Mouse (Mus musculus) lung, postnatal 0 days (tissue): Measurements from ENCODE around the gene Fars2. TPM values are rescaled to one million over a fixed set of nuclear protein-coding genes. Genes with fewer than 3 reads are reported as not detected.
A peak's percentile ranks its signal among the peaks of the same experiment; 100 is the strongest.

Source experiments
- ATAC-seq: fragments of 200-750 bp; cut with Nextera tagmentation; 2 replicates; pipeline ENCODE4 v1.8.0; 2017; ENCODE audit warnings: moderate library complexity
- DNase-seq: peaks from one replicate; pipeline ENCODE4 v3.0.0-alpha.2; 2016; ENCODE audit warnings: low spot score
- H3K27ac ChIP-seq: fragments of 300-500 bp; sonication (generic); 2 replicates; pipeline ENCODE4 v1.5.1; 2014; ENCODE audit warnings: antibody characterized with exemption, mild to moderate bottlenecking, low read length, mixed read lengths
- H3K27me3 ChIP-seq: fragments of 300-500 bp; sonication (generic); replicated peaks from 2 replicates; pipeline ENCODE4 v1.6.1; 2014; ENCODE audit warnings: low read length, mixed read lengths; ENCODE audit not compliant: insufficient read depth
- H3K36me3 ChIP-seq: fragments of 300-500 bp; sonication (generic); 2 replicates; pipeline ENCODE4 v1.6.1; 2014; ENCODE audit warnings: low read length, mixed read lengths; ENCODE audit not compliant: insufficient read depth
- H3K4me1 ChIP-seq: fragments of 300-500 bp; sonication (generic); 2 replicates; pipeline ENCODE4 v1.6.1; 2014; ENCODE audit warnings: antibody characterized with exemption, low read depth, low read length, mixed read lengths; ENCODE audit not compliant: insufficient read depth
- H3K4me2 ChIP-seq: fragments of 300-500 bp; sonication (generic); replicated peaks from 2 replicates; pipeline ENCODE4 v1.6.1; 2014; ENCODE audit warnings: low read depth, mild to moderate bottlenecking, low read length, moderate library complexity, mixed read lengths
- H3K4me3 ChIP-seq: fragments of 300-500 bp; sonication (generic); 2 replicates; pipeline ENCODE4 v1.5.1; 2014; ENCODE audit warnings: low read depth, low read length
- H3K9ac ChIP-seq: fragments of 300-500 bp; sonication (generic); replicated peaks from 2 replicates; pipeline ENCODE4 v1.6.1; 2014; ENCODE audit warnings: low read depth, mild to moderate bottlenecking
- H3K9me3 ChIP-seq: fragments of 300-500 bp; sonication (generic); 2 replicates; pipeline ENCODE4 v1.6.1; 2016; ENCODE audit warnings: low read length, mixed read lengths
- CTCF ChIP-seq: IDR thresholded peaks from 2 replicates; pipeline ENCODE4 v1.5.1; 2016; ENCODE audit warnings: antibody characterized with exemption, mild to moderate bottlenecking
- EP300 ChIP-seq: IDR thresholded peaks from 2 replicates; pipeline ENCODE4 v1.6.1; 2016; ENCODE audit warnings: antibody characterized with exemption, mild to moderate bottlenecking, control low read depth
- WGBS: fragments of 180-500 bp; shearing (Covaris S2); extraction: QIAGEN DNeasy Blood & Tissue Kit; methylation state at CpG from one replicate; pipeline ENCODE4 v1.1.7; 2014; 5-methylcytosine and 5-hydroxymethylcytosine counted together
- polyA plus RNA-seq: library from polyadenylated mRNA; unstranded; fragments of >200 nt; fragmentation: Nextera tagmentation; extraction: Ambion mirVana; gene quantifications from 2 replicates; pipeline ENCODE4 v1.2.1, GENCODE M21; 2015

Fars2 gene
- polyA plus RNA-seq, 1 experiment from 2014 or later: 33.2 TPM

- no peak for DNase-seq
- no peak for TF ChIP-seq EP300
- TF ChIP-seq CTCF: no peak
- Histone ChIP-seq H3K36me3 (no peaks in the 10 kb centered on the region), H3K9me3 (no peaks in the 10 kb centered on the region), H3K9ac (no peak overlapping the region), H3K4me1 (no peaks in the 10 kb centered on the region), H3K4me2 (no peak overlapping the region), H3K4me3 (no peak overlapping the region), H3K27me3 (no peaks in the 10 kb centered on the region), H3K27ac (no peak overlapping the region)
- ATAC-seq: no peak
- WGBS: 96% methylated on average over 5 of the region's 5 CpGs
Observed at GRCm38 (mm10) chr13:36533071-36533470, 415.9 kb downstream of the Fars2 start.

DNA sequence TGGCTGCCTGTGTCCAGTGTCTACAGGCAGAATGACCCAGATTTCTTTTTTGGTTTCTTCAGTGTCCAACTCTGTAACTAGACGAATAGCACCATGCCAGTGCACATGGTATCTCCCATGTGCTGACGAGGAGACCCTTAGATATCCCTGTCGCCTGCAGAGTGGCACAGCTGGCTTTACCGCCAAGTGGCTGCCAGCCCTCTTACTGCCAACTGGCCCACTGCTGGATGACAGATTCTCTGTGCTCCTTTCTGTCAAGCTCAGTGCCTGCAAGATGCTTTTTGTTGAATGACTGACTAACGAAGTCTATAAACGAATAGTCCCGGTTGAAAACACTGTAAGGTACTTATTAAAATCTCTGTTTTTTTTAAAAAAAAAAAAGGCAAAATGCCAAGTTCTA is 416.3 kb downstream of the Fars2 start:
- Histone ChIP-seq H3K27me3 (no peaks in the 10 kb centered on the region), H3K4me1 (no peaks in the 10 kb centered on the region), H3K4me2 (no peak overlapping the region), H3K4me3 (no peak overlapping the region), H3K9me3 (no peaks in the 10 kb centered on the region), H3K36me3 (no peaks in the 10 kb centered on the region), H3K27ac (no peak overlapping the region), H3K9ac (no peak overlapping the region)
- TF ChIP-seq CTCF (no peak), EP300 (no peak)
- DNase-seq: no peak
- no peak for ATAC-seq
- WGBS: 76% methylated on average over 7 of the region's 7 CpGs

DNA sequence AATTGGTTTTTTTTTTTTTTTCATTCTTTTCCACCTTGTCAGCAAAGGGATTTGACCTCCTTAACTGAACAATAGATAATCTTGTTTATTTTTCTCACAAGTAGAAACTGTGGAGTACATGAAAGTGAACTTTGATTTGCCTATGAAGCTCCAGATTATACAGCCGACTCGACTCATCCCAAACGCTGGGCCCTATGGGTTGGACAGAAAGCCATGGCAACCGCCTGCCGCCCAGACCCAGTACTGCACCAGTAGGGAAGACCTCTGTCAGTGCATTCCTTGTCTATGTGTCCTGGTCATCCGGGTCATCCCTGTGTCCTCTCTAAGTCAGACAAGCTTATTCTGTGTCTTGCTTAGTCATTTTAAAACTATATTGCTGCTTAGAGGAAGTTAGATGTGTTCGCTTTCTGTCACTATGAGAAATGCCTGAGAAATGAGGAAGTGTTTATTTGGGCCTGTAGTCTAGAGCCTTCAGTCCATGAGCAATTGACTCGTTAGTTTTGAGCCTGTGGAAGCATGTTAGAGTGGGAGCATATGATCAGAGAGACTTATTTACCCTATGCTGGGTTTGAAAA is 416.8 kb downstream of the Fars2 start:
- no peak for TF ChIP-seq EP300
- no peak for TF ChIP-seq CTCF
- ATAC-seq: no peak
- no peak overlapping the region for H3K4me2 ChIP-seq
- 60% methylated on average over 8 of the region's 8 CpGs for WGBS
- no peaks in the 10 kb centered on the region for H3K4me1 ChIP-seq
- DNase-seq: peak; percentile 21
- H3K9ac ChIP-seq: no peak overlapping the region
- no peak overlapping the region for H3K27ac ChIP-seq
- no peak overlapping the region for H3K4me3 ChIP-seq
- no peaks in the 10 kb centered on the region for H3K36me3 ChIP-seq
- no peaks in the 10 kb centered on the region for H3K9me3 ChIP-seq
- H3K27me3 ChIP-seq: no peaks in the 10 kb centered on the region

GRCm38 (mm10) chr13:36537580-36537979 is 420.4 kb downstream of the Fars2 start:
- no peak overlapping the region for H3K27ac ChIP-seq
- no peak overlapping the region for H3K9ac ChIP-seq
- whole genome bisulfite sequencing: 73% methylated on average over 3 of the region's 3 CpGs
- no peaks in the 10 kb centered on the region for H3K36me3 ChIP-seq
- H3K4me3 ChIP-seq: no peak overlapping the region
- H3K4me2 ChIP-seq: no peak overlapping the region
- DNase-seq (no peak), ATAC-seq (no peak)
- no peaks in the 10 kb centered on the region for H3K27me3 ChIP-seq
- H3K4me1 ChIP-seq: no peaks in the 10 kb centered on the region
- no peaks in the 10 kb centered on the region for H3K9me3 ChIP-seq
- TF ChIP-seq EP300: no peak
- no peak for TF ChIP-seq CTCF

GRCm38 (mm10) chr13:36538385-36538784 is 421.2 kb downstream of the Fars2 start:
- Histone ChIP-seq H3K4me3 (no peak overlapping the region), H3K36me3 (no peaks in the 10 kb centered on the region), H3K4me2 (no peak overlapping the region), H3K9ac (no peak overlapping the region), H3K4me1 (no peaks in the 10 kb centered on the region), H3K27ac (no peak overlapping the region), H3K27me3 (no peaks in the 10 kb centered on the region), H3K9me3 (no peaks in the 10 kb centered on the region)
- DNase-seq (no peak), ATAC-seq (no peak)
- WGBS: 89% methylated on average over 2 of the region's 2 CpGs
- TF ChIP-seq EP300 (no peak), CTCF (no peak)

- H3K36me3 ChIP-seq: no peaks in the 10 kb centered on the region
- no peak for DNase-seq
- H3K4me2 ChIP-seq: no peak overlapping the region
- H3K27me3 ChIP-seq: no peaks in the 10 kb centered on the region
- no peaks in the 10 kb centered on the region for H3K9me3 ChIP-seq
- TF ChIP-seq CTCF (no peak), EP300 (no peak)
- H3K9ac ChIP-seq: no peak overlapping the region
- WGBS: 54% methylated on average over 10 of the region's 10 CpGs
- ATAC-seq: 0 out of 2 replicates have a peak, but pooled peaks have one; percentile 30
- H3K4me3 ChIP-seq: no peak overlapping the region
- no peaks in the 10 kb centered on the region for H3K4me1 ChIP-seq
- no peak overlapping the region for H3K27ac ChIP-seq
Observed at GRCm38 (mm10) chr13:36540231-36540630, 423.0 kb downstream of the Fars2 start.
